Mouse (Mus musculus) naive thymus-derived CD4-positive, alpha-beta T cell, adult 2 months (primary cell): ENCODE measurements around the gene Clk2.
"Not testable (repeated sequence)": the region's sequence is repeated elsewhere in the genome, so short reads cannot be mapped to it uniquely, and the experiment has no call there.

Experiments
- DNase-seq: peaks from one replicate; pipeline ENCODE4 v3.0.0-alpha.2; 2011; ENCODE audit warnings: low read depth

Gene Clk2

GRCm38 (mm10) chr3:89159616-89160344, 4.8 kb upstream of the Clk2 start, which contains the start of gene Hcn3:
Hcn3 (minus strand) TSS chr3:89160196.
- peak; percentile 94 for DNase-seq

GRCm38 (mm10) chr3:89161207-89161606, 3.4 kb upstream of the Clk2 start:
- not testable (repeated sequence) for DNase-seq

- no peak for DNase-seq
Measured at GRCm38 (mm10) chr3:89161786-89162185, 2.8 kb upstream of the Clk2 start.

GRCm38 (mm10) chr3:89163123-89163522, 1.5 kb upstream of the Clk2 start:
- DNase-seq, result no peak

GRCm38 (mm10) chr3:89163643-89164245, 851 bp upstream of the Clk2 start:
- peak; percentile 58 for DNase-seq

- DNase-seq, result no peak
Measured at GRCm38 (mm10) chr3:89165268-89165870, 774 bp downstream of the Clk2 start.

- no peak for DNase-seq
Measured at GRCm38 (mm10) chr3:89166945-89167344, 2.4 kb downstream of the Clk2 start.

- no peak for DNase-seq
Measured at GRCm38 (mm10) chr3:89174844-89175243, 10.2 kb downstream of the Clk2 start.

GRCm38 (mm10) chr3:89175544-89175943, 10.9 kb downstream of the Clk2 start:
- DNase-seq, result no peak

GRCm38 (mm10) chr3:89176421-89176820, 11.8 kb downstream of the Clk2 start:
- DNase-seq, result no peak

GRCm38 (mm10) chr3:89177242-89178106, 12.9 kb downstream of the Clk2 start, which contains the start of gene Scamp3:
Scamp3 (plus strand) TSS chr3:89177473.
- DNase-seq, result peak; percentile 97

- no peak for DNase-seq
Measured at GRCm38 (mm10) chr3:89178107-89178385, 13.5 kb downstream of the Clk2 start.

- no peak for DNase-seq
Measured at GRCm38 (mm10) chr3:89179056-89179455, 14.5 kb downstream of the Clk2 start.

- no peak for DNase-seq
Measured at GRCm38 (mm10) chr3:89181749-89182500, 17.3 kb downstream of the Clk2 start.

- DNase-seq, result no peak
Measured at GRCm38 (mm10) chr3:89182531-89183057, 18.0 kb downstream of the Clk2 start.

- DNase-seq, result peak; percentile 71
Measured at GRCm38 (mm10) chr3:89183058-89183958, 18.7 kb downstream of the Clk2 start, which contains the start of gene Fam189b. Fam189b (plus strand) TSS chr3:89183143.

GRCm38 (mm10) chr3:89183959-89184315, 19.3 kb downstream of the Clk2 start:
- DNase-seq, result no peak

GRCm38 (mm10) chr3:89187197-89187596, 22.6 kb downstream of the Clk2 start:
- DNase-seq, result no peak

GRCm38 (mm10) chr3:89187690-89188477, 23.3 kb downstream of the Clk2 start:
- DNase-seq, result peak; percentile 69
